In the genomic region with DNA sequence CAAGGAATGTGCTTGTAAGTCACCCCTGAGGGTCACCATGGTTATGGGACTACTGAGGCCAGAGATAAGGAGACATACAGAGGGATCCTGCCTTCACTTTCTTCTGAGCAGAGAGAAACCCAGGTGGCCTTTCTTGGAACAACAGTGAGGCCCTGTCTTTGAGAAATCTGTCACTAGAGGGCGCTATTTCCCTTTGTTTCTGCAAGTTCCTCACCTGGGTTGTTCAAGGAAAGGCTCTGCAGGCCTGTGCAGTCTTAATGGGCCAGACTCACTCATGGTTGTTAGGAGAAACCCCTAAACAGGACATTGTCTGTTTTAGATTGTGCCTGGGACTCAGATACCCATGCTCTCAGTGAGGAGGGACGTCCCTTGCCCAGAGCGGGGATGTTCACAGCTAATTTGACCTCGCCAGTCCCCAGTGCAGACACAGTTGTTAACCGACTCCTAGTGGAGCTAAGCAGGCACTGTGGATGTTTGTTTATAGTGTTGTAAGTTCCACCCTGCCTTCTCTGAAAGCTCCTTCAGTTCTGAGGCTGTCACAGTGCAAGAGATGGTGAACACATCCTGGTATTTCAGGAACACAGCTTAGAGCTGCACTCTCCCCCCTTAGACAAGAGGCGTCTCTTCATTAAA, we compare ENCODE assay signal across 9 mouse cellular contexts. TPM values are rescaled to one million over a fixed set of nuclear protein-coding genes. Genes with fewer than 3 reads are reported as not detected.
DNase-seq lines count a peak whose midpoint lies in the region; ATAC-seq and TF ChIP-seq lines count a peak whose summit lies in the region.
"Had no signal": no experiment of that assay in that cellular context is flagged by ENCODE, and none has a peak within 500 bp of the region (broad histone marks: within the 10 kb centered on the region; RNA-seq: fewer than 3 reads in every experiment).

No protein-coding gene starts in this region.

- H3K9ac ChIP-seq in kidney, postnatal 0 days (ENCODE audit: low read depth, low read length), result no peak overlapping the region
- no peak overlapping the region for H3K9ac ChIP-seq in neural tube, embryonic 12.5 days
- H3K9ac ChIP-seq: liver, embryonic 13.5 days had no signal

- no peaks in the 10 kb centered on the region for H3K36me3 ChIP-seq in kidney, postnatal 0 days (ENCODE audit: insufficient read depth, low read length)
- H3K36me3 ChIP-seq in neural tube, embryonic 12.5 days, result no peaks in the 10 kb centered on the region
- H3K36me3 ChIP-seq: liver, embryonic 13.5 days had no signal

- no peaks in the 10 kb centered on the region for H3K4me1 ChIP-seq in kidney, postnatal 0 days (replicated peaks; ENCODE audit: insufficient read depth, low read length)
- peaks cover 4% of the 10 kb centered on the region for H3K4me1 ChIP-seq in neural tube, embryonic 12.5 days
- H3K4me1 ChIP-seq: liver, embryonic 13.5 days had no signal

- H3K27ac ChIP-seq in kidney, postnatal 0 days, result no peak overlapping the region
- H3K27ac ChIP-seq in neural tube, embryonic 12.5 days, result no peak overlapping the region
- H3K27ac ChIP-seq: liver, embryonic 13.5 days had no signal

- no peak overlapping the region for H3K4me2 ChIP-seq in kidney, postnatal 0 days (ENCODE audit: low read length)
- no peak overlapping the region for H3K4me2 ChIP-seq in neural tube, embryonic 12.5 days (replicated peaks)
- H3K4me2 ChIP-seq: liver, embryonic 13.5 days had no signal

- no peak overlapping the region for H3K4me3 ChIP-seq in kidney, postnatal 0 days (replicated peaks; ENCODE audit: low read depth, low read length)
- no peak overlapping the region for H3K4me3 ChIP-seq in neural tube, embryonic 12.5 days
- H3K4me3 ChIP-seq: liver, embryonic 13.5 days had no signal

- peak; percentile 12 to 29 for DNase-seq in B cell, adult 2 months
- peak; percentile 85 for DNase-seq in R1 (ENCODE audit: low read depth, low spot score)
- DNase-seq in kidney, postnatal 0 days (ENCODE audit: low spot score), result peak; percentile 90
- peak; percentile 39 for DNase-seq in liver
- DNase-seq in urinary bladder, postnatal 36 days (ENCODE audit: low spot score in 2 of 2), result peak; percentile 43 to 48
- DNase-seq: liver, embryonic 13.5 days had no signal

- H3K27me3 ChIP-seq in kidney, postnatal 0 days (ENCODE audit: insufficient read depth, low read length), result no peaks in the 10 kb centered on the region
- no peaks in the 10 kb centered on the region for H3K27me3 ChIP-seq in neural tube, embryonic 12.5 days (replicated peaks)
- H3K27me3 ChIP-seq: liver, embryonic 13.5 days had no signal

- peak; percentile 83 for ATAC-seq in common myeloid progenitor, adult 5-6 weeks (replicated peaks; ENCODE audit: low read depth, poor library complexity, severe bottlenecking)
- ATAC-seq in granulocyte monocyte progenitor cell, adult 5-6 weeks (replicated peaks; ENCODE audit: poor library complexity, severe bottlenecking), result peak; percentile 61
- ATAC-seq in kidney, postnatal 0 days (replicated peaks; ENCODE audit: low FRiP score, low read depth), result peak; percentile 67; the same call in 1 of the 2 replicates
- ATAC-seq in neural tube, embryonic 12.5 days (ENCODE audit: low FRiP score, low read depth), result peak; percentile 65

- no peaks in the 10 kb centered on the region for H3K9me3 ChIP-seq in kidney, postnatal 0 days (replicated peaks; ENCODE audit: low read length)
- H3K9me3 ChIP-seq in neural tube, embryonic 12.5 days, result no peaks in the 10 kb centered on the region
- H3K9me3 ChIP-seq: liver, embryonic 13.5 days had no signal

- 56% methylated on average over 6 of the region's 6 CpGs for whole genome bisulfite sequencing in kidney, postnatal 0 days
- 60% methylated on average over 6 of the region's 6 CpGs for WGBS in neural tube, embryonic 12.5 days

- TF ChIP-seq CTCF in kidney, postnatal 0 days (IDR thresholded peaks at IDR 0.05; ENCODE audit: low read depth), result peak; percentile 92

RNA-seq across cellular contexts. Expression of gene Spp2, which starts 49.2 kb away (rescaled TPM):
- not detected in 2 replicates for total RNA-seq in common myeloid progenitor, adult 5-6 weeks (2017)
- not detected in 2 replicates for total RNA-seq in granulocyte monocyte progenitor cell, adult 5-6 weeks (2014; fragmentation: Nextera tagmentation)
- total RNA-seq in granulocyte monocyte progenitor cell, adult 5-6 weeks (2017), result not detected in 2 replicates
- 531 and 571 TPM in 2 replicates for polyA plus RNA-seq in kidney, postnatal 0 days (2015; fragmentation: Nextera tagmentation; extraction: Ambion mirVana)
- polyA plus RNA-seq in neural tube, embryonic 12.5 days (2016; fragmentation: Nextera tagmentation; extraction: Ambion mirVana), result not detected in 2 replicates

Comparison
In these comparisons a context has a peak if more than half of its experiments do, and no peak if none do; other contexts are left out.
1. DNase-seq: peak in every context shown above with its lines; median percentile 90 in kidney, postnatal 0 days; 85 in R1; 46 in urinary bladder, postnatal 36 days; 39 in liver; 20 in B cell, adult 2 months.